9 mouse cellular contexts compared by ENCODE assay signal in genomic region chr10:81485060-81485449, GRCm38 (mm10). TPM values are rescaled to one million over a fixed set of nuclear protein-coding genes. Genes with fewer than 3 reads are reported as not detected.
DNase-seq lines count a peak whose midpoint lies in the region; ATAC-seq lines count a peak whose summit lies in the region.
"Had no signal": no experiment of that assay in that cellular context is flagged by ENCODE, and none has a peak within 500 bp of the region (broad histone marks: within the 10 kb centered on the region; RNA-seq: fewer than 3 reads in every experiment).

No protein-coding gene starts in this region.

- no peaks in the 10 kb centered on the region for H3K9me3 ChIP-seq in hindbrain, embryonic 12.5 days (replicated peaks)
- no peaks in the 10 kb centered on the region for H3K9me3 ChIP-seq in hindbrain, embryonic 10.5 days
- no peaks in the 10 kb centered on the region for H3K9me3 ChIP-seq in midbrain, embryonic 15.5 days

- H3K4me3 ChIP-seq in hindbrain, embryonic 12.5 days = no peak overlapping the region
- no peak overlapping the region for H3K4me3 ChIP-seq in hindbrain, embryonic 10.5 days
- H3K4me3 ChIP-seq in midbrain, embryonic 15.5 days = no peak overlapping the region

- H3K36me3 ChIP-seq in hindbrain, embryonic 12.5 days = peaks cover 43% of the 10 kb centered on the region
- peaks cover 43% of the 10 kb centered on the region for H3K36me3 ChIP-seq in hindbrain, embryonic 10.5 days
- peaks cover 28% of the 10 kb centered on the region; the same call in 1 of the 2 replicates for H3K36me3 ChIP-seq in midbrain, embryonic 15.5 days (replicated peaks)

- H3K9ac ChIP-seq in hindbrain, embryonic 12.5 days = no peak overlapping the region
- H3K9ac ChIP-seq in midbrain, embryonic 15.5 days = no peak overlapping the region

- H3K27ac ChIP-seq in hindbrain, embryonic 12.5 days = peak overlapping the region; percentile 31; the same call in 1 of the 2 replicates
- H3K27ac ChIP-seq in hindbrain, embryonic 10.5 days = no peak overlapping the region
- peak overlapping the region; percentile 78 for H3K27ac ChIP-seq in midbrain, embryonic 15.5 days

- H3K27me3 ChIP-seq in hindbrain, embryonic 12.5 days = peaks cover 19% of the 10 kb centered on the region
- peaks cover 29% of the 10 kb centered on the region for H3K27me3 ChIP-seq in hindbrain, embryonic 10.5 days (ENCODE audit: insufficient read depth, poor library complexity, severe bottlenecking)
- H3K27me3 ChIP-seq in midbrain, embryonic 15.5 days (replicated peaks) = no peaks in the 10 kb centered on the region

- peaks cover 36% of the 10 kb centered on the region for H3K4me1 ChIP-seq in hindbrain, embryonic 12.5 days
- peaks cover 46% of the 10 kb centered on the region for H3K4me1 ChIP-seq in hindbrain, embryonic 10.5 days (replicated peaks)
- H3K4me1 ChIP-seq in midbrain, embryonic 15.5 days = peaks cover 33% of the 10 kb centered on the region

- DNase-seq in hindbrain, embryonic 10.5 days (ENCODE audit: low spot score) = no peak
- peak; percentile 60 for DNase-seq in CD4-positive helper T cell, adult 2 months (ENCODE audit: low read depth, low spot score)
- no peak for DNase-seq in frontal cortex, postnatal 14 days (ENCODE audit: low spot score in 2 of 2)
- DNase-seq in left cerebral cortex, postnatal 10 days (ENCODE audit: extremely low spot score in 1 of 2, low spot score in 2 of 2) = no peak
- no peak for DNase-seq in kidney, postnatal 14 days
- DNase-seq: lung, postnatal 4 days had no signal

- no peak for ATAC-seq in hindbrain, embryonic 12.5 days (ENCODE audit: low FRiP score)
- ATAC-seq in common myeloid progenitor, adult 5-6 weeks (replicated peaks; ENCODE audit: low read depth, poor library complexity, severe bottlenecking) = peak; percentile 34; the same call in 1 of the 2 replicates
- ATAC-seq in midbrain, embryonic 15.5 days (replicated peaks) = no peak

- intact Hi-C loops in left cerebral cortex, postnatal 10 days (cut with DNase I) = no loop called here

- H3K4me2 ChIP-seq in hindbrain, embryonic 12.5 days (replicated peaks) = no peak overlapping the region
- H3K4me2 ChIP-seq in midbrain, embryonic 15.5 days = no peak overlapping the region

- 36% methylated on average over 2 of the region's 2 CpGs for WGBS in hindbrain, embryonic 12.5 days
- 44% methylated on average over 2 of the region's 2 CpGs for WGBS in hindbrain, embryonic 10.5 days
- WGBS in midbrain, embryonic 15.5 days = 36% methylated on average over 2 of the region's 2 CpGs

RNA-seq across cellular contexts. Expression of gene Celf5, which starts 2.5 kb away (rescaled TPM):
- 37.1 and 41.3 TPM in 2 replicates for polyA plus RNA-seq in hindbrain, embryonic 12.5 days (2016; fragmentation: Nextera tagmentation; extraction: Ambion mirVana)
- 3.1 and 12.9 TPM in 2 replicates for polyA plus RNA-seq in hindbrain, embryonic 10.5 days (2016; fragmentation: Nextera tagmentation; extraction: Ambion mirVana)
- total RNA-seq in common myeloid progenitor, adult 5-6 weeks (2017) = 0.14 TPM in 1 of 2 replicates, not detected in the other
- 106 and 109 TPM in 2 replicates for polyA plus RNA-seq in midbrain, embryonic 15.5 days (2015; fragmentation: Nextera tagmentation; extraction: Ambion mirVana)
- 100 to 1,000 TPM; 287 to 297 TPM for total RNA-seq in left cerebral cortex, postnatal 10 days (2021)

RNA-seq across cellular contexts. Expression of gene Ncln, which starts 11.1 kb away (rescaled TPM):
- 75.1 and 79.5 TPM in 2 replicates for polyA plus RNA-seq in hindbrain, embryonic 12.5 days (2016; fragmentation: Nextera tagmentation; extraction: Ambion mirVana)
- 87.4 and 92.6 TPM in 2 replicates for polyA plus RNA-seq in hindbrain, embryonic 10.5 days (2016; fragmentation: Nextera tagmentation; extraction: Ambion mirVana)
- 46.6 and 52.9 TPM in 2 replicates for total RNA-seq in common myeloid progenitor, adult 5-6 weeks (2017)
- 69.7 and 73.8 TPM in 2 replicates for polyA plus RNA-seq in midbrain, embryonic 15.5 days (2015; fragmentation: Nextera tagmentation; extraction: Ambion mirVana)
- 100 to 1,000 TPM in 1 of 2 experiments, 10 to 100 TPM in 1; 94.8 to 102 TPM for total RNA-seq in left cerebral cortex, postnatal 10 days (2021)

RNA-seq across cellular contexts. Expression of gene S1pr4, which starts 14.9 kb away (rescaled TPM):
- polyA plus RNA-seq in hindbrain, embryonic 12.5 days (2016; fragmentation: Nextera tagmentation; extraction: Ambion mirVana) = 0.52 and 0.65 TPM in 2 replicates
- 0.39 and 0.42 TPM in 2 replicates for polyA plus RNA-seq in hindbrain, embryonic 10.5 days (2016; fragmentation: Nextera tagmentation; extraction: Ambion mirVana)
- total RNA-seq in common myeloid progenitor, adult 5-6 weeks (2017) = 10.3 and 14.4 TPM in 2 replicates
- polyA plus RNA-seq in midbrain, embryonic 15.5 days (2015; fragmentation: Nextera tagmentation; extraction: Ambion mirVana) = 0.71 and 1.2 TPM in 2 replicates
- total RNA-seq in left cerebral cortex, postnatal 10 days (2021) = under 1 TPM; 0.18 to 0.28 TPM

RNA-seq across cellular contexts. Expression of gene Nfic, which starts 29.6 kb away (rescaled TPM):
- polyA plus RNA-seq in hindbrain, embryonic 12.5 days (2016; fragmentation: Nextera tagmentation; extraction: Ambion mirVana) = 30.9 and 31.5 TPM in 2 replicates
- polyA plus RNA-seq in hindbrain, embryonic 10.5 days (2016; fragmentation: Nextera tagmentation; extraction: Ambion mirVana) = 10.5 and 16.0 TPM in 2 replicates
- 13.7 and 18.2 TPM in 2 replicates for total RNA-seq in common myeloid progenitor, adult 5-6 weeks (2017)
- polyA plus RNA-seq in midbrain, embryonic 15.5 days (2015; fragmentation: Nextera tagmentation; extraction: Ambion mirVana) = 18.1 and 22.8 TPM in 2 replicates
- 10 to 100 TPM; 40.7 to 44.6 TPM for total RNA-seq in left cerebral cortex, postnatal 10 days (2021)

RNA-seq across cellular contexts. Expression of gene Gna15, which starts 39.0 kb away (rescaled TPM):
- polyA plus RNA-seq in hindbrain, embryonic 12.5 days (2016; fragmentation: Nextera tagmentation; extraction: Ambion mirVana) = 0.75 and 0.82 TPM in 2 replicates
- polyA plus RNA-seq in hindbrain, embryonic 10.5 days (2016; fragmentation: Nextera tagmentation; extraction: Ambion mirVana) = 0.63 and 1.6 TPM in 2 replicates
- total RNA-seq in common myeloid progenitor, adult 5-6 weeks (2017) = 30.6 and 39.1 TPM in 2 replicates
- polyA plus RNA-seq in midbrain, embryonic 15.5 days (2015; fragmentation: Nextera tagmentation; extraction: Ambion mirVana) = 0.96 and 1.1 TPM in 2 replicates
- 1 to 10 TPM; 2.3 to 2.9 TPM for total RNA-seq in left cerebral cortex, postnatal 10 days (2021)
